Mouse (Mus musculus) heart, postnatal 0 days (tissue): ENCODE measurements around the gene Zgrf1.

Experiments
- CTCF ChIP-seq: IDR thresholded peaks from 2 replicates; pipeline ENCODE4 v1.5.1; 2016; ENCODE audit warnings: antibody characterized with exemption, control low read depth, low read depth
- EP300 ChIP-seq: IDR thresholded peaks from 2 replicates; pipeline ENCODE4 v1.6.1; 2016; ENCODE audit warnings: antibody characterized with exemption, low read depth

- peak; percentile 80 for TF ChIP-seq CTCF
- TF ChIP-seq EP300 = no peak
These were observed 19.3 kb downstream of the Zgrf1 start for GRCm38 (mm10) chr3:127572557-127572956.
